Mouse (Mus musculus) liver, adult (tissue): ENCODE data around the gene Olfr502.
"Not testable (repeated sequence)": the region's sequence is repeated elsewhere in the genome, so short reads cannot be mapped to it uniquely, and the experiment has no call there.

ENCODE experiments used
- GATA4 ChIP-seq: IDR thresholded peaks from 2 replicates; pipeline ENCODE4 v1.6.1; 2014; ENCODE audit warnings: mild to moderate bottlenecking, low read length; ENCODE audit not compliant: insufficient replicate concordance

Olfr502 gene

GRCm38 (mm10) chr7:108524965-108525364, at the start of gene Olfr502:
Gene Olfr502, minus strand, starts transcription at chr7:108525065.
- TF ChIP-seq GATA4, result no peak

DNA sequence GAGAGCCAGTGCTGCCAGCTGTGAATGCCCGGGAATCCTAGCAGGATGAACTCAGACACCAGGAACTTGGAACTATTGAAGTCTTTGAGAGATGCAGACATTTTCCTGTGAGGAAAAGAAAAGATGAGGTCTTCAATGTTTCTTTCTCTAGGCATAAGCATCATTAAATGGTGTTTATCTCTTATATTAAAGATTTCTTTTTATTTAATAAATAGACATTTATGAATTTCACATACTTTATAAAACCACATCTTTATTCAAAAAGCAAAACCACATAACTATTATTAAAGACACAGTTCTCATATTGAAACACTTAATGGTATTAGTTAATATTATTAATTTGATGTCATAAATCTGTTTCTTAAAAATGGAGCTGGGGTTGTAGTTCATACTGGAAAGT, 40.8 kb upstream of the Olfr502 start, which contains the start of gene Olfr504:
Gene Olfr504, minus strand, starts transcription at position 101 of the 400 bp plus-strand sequence.
- no peak for TF ChIP-seq GATA4

DNA sequence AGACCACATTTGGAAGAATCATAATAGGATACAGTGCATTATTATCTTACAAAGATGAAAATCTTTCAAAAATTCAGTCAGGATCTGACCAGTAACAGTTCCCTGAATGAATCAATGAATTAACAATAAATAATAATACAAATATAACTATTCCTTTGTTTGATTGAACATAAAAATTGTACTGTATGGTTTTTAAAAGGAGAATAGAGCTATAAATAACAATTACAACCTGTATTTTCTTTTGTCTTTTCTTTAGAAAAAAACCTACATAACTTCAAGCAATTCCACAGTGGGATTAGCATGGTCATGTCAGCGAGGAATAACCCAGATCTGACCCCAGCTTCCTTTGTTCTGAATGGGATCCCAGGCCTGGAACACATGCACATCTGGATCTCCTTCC, 19.4 kb upstream of the Olfr502 start, which contains the start of gene Olfr503:
Gene Olfr503, plus strand, starts transcription at position 301 of the 400 bp plus-strand sequence.
- TF ChIP-seq GATA4, result not testable (repeated sequence)

- TF ChIP-seq GATA4, result no peak
Measured at GRCm38 (mm10) chr7:108542416-108542815, 17.6 kb upstream of the Olfr502 start.
